Mouse (Mus musculus): Measurements from ENCODE around the gene Ulk4. TPM values are rescaled to one million over a fixed set of nuclear protein-coding genes. Genes with fewer than 3 reads are reported as not detected.
"Not testable (repeated sequence)": the region's sequence is repeated elsewhere in the genome, so short reads cannot be mapped to it uniquely, and the experiment has no call there.

The Ulk4 gene
- polyA plus RNA-seq, 1 experiment from 2014 or later = 75.1 TPM

- DNase-seq (ENCODE audit: low spot score) (no peak), ATAC-seq (replicated peaks; ENCODE audit: low FRiP score) (no peak)
- Histone ChIP-seq H3K4me1 (replicated peaks; ENCODE audit: control insufficient read depth, insufficient read depth, low read length) (no peaks in the 10 kb centered on the region), H3K27ac (ENCODE audit: low read depth, low read length) (no peak overlapping the region), H3K36me3 (ENCODE audit: control insufficient read depth, insufficient read depth, low read length) (no peaks in the 10 kb centered on the region), H3K4me3 (ENCODE audit: low read depth, low read length) (no peak overlapping the region), H3K27me3 (replicated peaks; ENCODE audit: control insufficient read depth, insufficient read depth, low read length) (no peaks in the 10 kb centered on the region), H3K4me2 (no peak overlapping the region), H3K9me3 (ENCODE audit: control insufficient read depth, low read length) (0 out of 2 replicates have a peak, but pooled peaks cover 2% of the 10 kb centered on the region), H3K9ac (ENCODE audit: low read depth, low read length) (no peak overlapping the region)
- WGBS = 93% methylated on average over 1 of the region's 1 CpGs
These were observed 73.3 kb downstream of the Ulk4 start for GRCm38 (mm10) chr9:121203686-121204085.

GRCm38 (mm10) chr9:121199146-121199685 lies 77.8 kb downstream of the Ulk4 start:
- H3K9ac ChIP-seq (ENCODE audit: low read depth, low read length); H3K27me3 ChIP-seq (replicated peaks; ENCODE audit: control insufficient read depth, insufficient read depth, low read length); H3K4me3 ChIP-seq (ENCODE audit: low read depth, low read length); DNase-seq (ENCODE audit: low spot score); H3K27ac ChIP-seq (ENCODE audit: low read depth, low read length); H3K4me2 ChIP-seq; H3K9me3 ChIP-seq (ENCODE audit: control insufficient read depth, low read length); ATAC-seq (replicated peaks; ENCODE audit: low FRiP score); H3K4me1 ChIP-seq (replicated peaks; ENCODE audit: control insufficient read depth, insufficient read depth, low read length); H3K36me3 ChIP-seq (ENCODE audit: control insufficient read depth, insufficient read depth, low read length): not testable (repeated sequence)
- WGBS = 80% methylated on average over 5 of the region's 5 CpGs

GRCm38 (mm10) chr9:121196473-121196872 lies 80.5 kb downstream of the Ulk4 start:
- Histone ChIP-seq H3K4me2 (no peak overlapping the region), H3K9ac (ENCODE audit: low read depth, low read length) (no peak overlapping the region), H3K27ac (ENCODE audit: low read depth, low read length) (no peak overlapping the region), H3K9me3 (ENCODE audit: control insufficient read depth, low read length) (peaks cover 15% of the 10 kb centered on the region), H3K4me3 (ENCODE audit: low read depth, low read length) (no peak overlapping the region), H3K36me3 (ENCODE audit: control insufficient read depth, insufficient read depth, low read length) (no peaks in the 10 kb centered on the region; the same call in 1 of the 2 replicates), H3K27me3 (replicated peaks; ENCODE audit: control insufficient read depth, insufficient read depth, low read length) (no peaks in the 10 kb centered on the region), H3K4me1 (replicated peaks; ENCODE audit: control insufficient read depth, insufficient read depth, low read length) (no peaks in the 10 kb centered on the region)
- WGBS = 80% methylated on average over 9 of the region's 9 CpGs
- no peak for ATAC-seq (replicated peaks; ENCODE audit: low FRiP score)
- DNase-seq (ENCODE audit: low spot score) = no peak

GRCm38 (mm10) chr9:121195106-121195505 lies 81.9 kb downstream of the Ulk4 start:
- peaks cover 15% of the 10 kb centered on the region for H3K9me3 ChIP-seq (ENCODE audit: control insufficient read depth, low read length)
- WGBS = 96% methylated on average over 4 of the region's 4 CpGs
- no peak overlapping the region for H3K9ac ChIP-seq (ENCODE audit: low read depth, low read length)

DNA sequence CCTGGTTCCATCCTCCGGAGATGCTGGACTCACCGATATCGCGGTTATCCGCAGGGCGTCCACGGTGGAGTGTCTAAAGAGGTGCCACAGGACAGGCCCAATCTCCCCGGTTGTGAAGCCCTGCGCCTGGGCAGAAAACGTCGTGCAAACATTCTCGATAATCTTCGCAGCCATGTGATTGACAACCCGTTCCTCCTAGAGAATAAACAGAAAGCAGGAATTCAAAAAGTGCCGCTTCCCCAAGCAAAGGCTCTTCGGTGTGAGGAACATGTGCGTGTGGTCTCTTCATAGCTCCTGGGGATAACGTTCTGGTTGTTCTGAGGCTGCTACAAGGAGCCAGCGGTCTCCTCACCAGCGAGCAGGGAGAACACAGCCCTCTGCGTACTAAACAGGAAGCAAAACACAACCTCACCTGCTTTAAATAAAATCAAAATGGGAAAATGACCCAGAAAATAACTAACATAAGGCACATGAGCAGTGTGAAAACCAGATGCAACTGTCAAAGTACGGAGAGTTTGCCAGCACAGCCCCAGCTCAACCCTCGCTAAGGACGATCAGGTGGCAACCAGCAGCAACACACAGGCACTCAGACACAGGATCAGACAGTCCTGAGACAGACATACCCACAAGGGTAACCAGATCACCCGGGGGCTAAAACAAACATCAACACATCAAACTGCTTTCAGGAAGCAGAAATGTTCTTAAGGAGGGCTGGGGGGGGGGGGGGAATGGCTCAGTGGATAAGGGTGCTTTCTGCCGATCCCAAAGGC lies 84.2 kb downstream of the Ulk4 start:
- Histone ChIP-seq H3K9ac (ENCODE audit: low read depth, low read length) (no peak overlapping the region), H3K4me3 (ENCODE audit: low read depth, low read length) (no peak overlapping the region), H3K36me3 (ENCODE audit: control insufficient read depth, insufficient read depth, low read length) (no peaks in the 10 kb centered on the region; the same call in 1 of the 2 replicates), H3K27me3 (replicated peaks; ENCODE audit: control insufficient read depth, insufficient read depth, low read length) (no peaks in the 10 kb centered on the region), H3K27ac (ENCODE audit: low read depth, low read length) (no peak overlapping the region), H3K9me3 (ENCODE audit: control insufficient read depth, low read length) (peaks cover 12% of the 10 kb centered on the region), H3K4me1 (replicated peaks; ENCODE audit: control insufficient read depth, insufficient read depth, low read length) (no peaks in the 10 kb centered on the region), H3K4me2 (no peak overlapping the region)
- ATAC-seq (replicated peaks; ENCODE audit: low FRiP score) = no peak
- WGBS = 90% methylated on average over 26 of the region's 26 CpGs
- no peak for DNase-seq (ENCODE audit: low spot score)

More at GRCm38 (mm10) chr9:121195106-121195505, 81.9 kb downstream of the Ulk4 start:
- Histone ChIP-seq H3K4me3 (ENCODE audit: low read depth, low read length) (no peak overlapping the region), H3K4me2 (no peak overlapping the region), H3K4me1 (replicated peaks; ENCODE audit: control insufficient read depth, insufficient read depth, low read length) (no peaks in the 10 kb centered on the region), H3K27ac (ENCODE audit: low read depth, low read length) (no peak overlapping the region), H3K36me3 (ENCODE audit: control insufficient read depth, insufficient read depth, low read length) (no peaks in the 10 kb centered on the region; the same call in 1 of the 2 replicates), H3K27me3 (replicated peaks; ENCODE audit: control insufficient read depth, insufficient read depth, low read length) (no peaks in the 10 kb centered on the region)
- ATAC-seq (replicated peaks; ENCODE audit: low FRiP score) (no peak), DNase-seq (ENCODE audit: low spot score) (no peak)

- no peak overlapping the region for H3K4me3 ChIP-seq (ENCODE audit: low read depth, low read length)
- H3K9me3 ChIP-seq (ENCODE audit: control insufficient read depth, low read length) = no peaks in the 10 kb centered on the region
- H3K27me3 ChIP-seq (replicated peaks; ENCODE audit: control insufficient read depth, insufficient read depth, low read length) = no peaks in the 10 kb centered on the region
- WGBS = 82% methylated on average over 8 of the region's 8 CpGs
- H3K36me3 ChIP-seq (ENCODE audit: control insufficient read depth, insufficient read depth, low read length) = no peaks in the 10 kb centered on the region
- H3K4me1 ChIP-seq (replicated peaks; ENCODE audit: control insufficient read depth, insufficient read depth, low read length) = no peaks in the 10 kb centered on the region
- no peak overlapping the region for H3K27ac ChIP-seq (ENCODE audit: low read depth, low read length)
- DNase-seq (ENCODE audit: low spot score) (no peak), ATAC-seq (replicated peaks; ENCODE audit: low FRiP score) (no peak)
- no peak overlapping the region for H3K9ac ChIP-seq (ENCODE audit: low read depth, low read length)
- no peak overlapping the region for H3K4me2 ChIP-seq
These were observed 89.2 kb downstream of the Ulk4 start for GRCm38 (mm10) chr9:121187811-121188210.

DNA sequence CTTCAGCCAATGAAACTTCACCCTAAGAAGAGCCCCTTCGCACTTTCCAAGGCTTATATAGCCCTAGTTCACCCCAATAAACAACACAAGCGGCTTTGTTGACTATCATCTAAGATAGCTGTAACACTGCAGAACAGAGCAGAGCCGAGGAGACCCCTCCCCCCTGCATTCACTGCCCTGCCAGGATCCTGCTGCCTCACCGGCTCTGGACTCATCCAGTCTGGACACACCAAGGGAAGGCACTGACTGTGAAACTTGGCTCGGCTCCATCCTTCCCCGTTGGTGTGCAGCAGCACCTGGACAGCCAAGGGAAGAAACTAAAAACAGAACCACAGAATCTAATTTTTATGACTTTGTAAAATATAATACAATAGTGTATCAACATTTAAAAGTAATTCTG lies 91.2 kb downstream of the Ulk4 start:
- H3K4me1 ChIP-seq (replicated peaks; ENCODE audit: control insufficient read depth, insufficient read depth, low read length) = no peaks in the 10 kb centered on the region
- no peaks in the 10 kb centered on the region for H3K27me3 ChIP-seq (replicated peaks; ENCODE audit: control insufficient read depth, insufficient read depth, low read length)
- H3K4me2 ChIP-seq = no peak overlapping the region
- no peak overlapping the region for H3K27ac ChIP-seq (ENCODE audit: low read depth, low read length)
- no peak overlapping the region for H3K4me3 ChIP-seq (ENCODE audit: low read depth, low read length)
- no peak overlapping the region for H3K9ac ChIP-seq (ENCODE audit: low read depth, low read length)
- no peaks in the 10 kb centered on the region for H3K36me3 ChIP-seq (ENCODE audit: control insufficient read depth, insufficient read depth, low read length)
- DNase-seq (ENCODE audit: low spot score) = no peak
- H3K9me3 ChIP-seq (ENCODE audit: control insufficient read depth, low read length) = no peaks in the 10 kb centered on the region
- 55% methylated on average over 6 of the region's 6 CpGs for WGBS
- no peak for ATAC-seq (replicated peaks; ENCODE audit: low FRiP score)

DNA sequence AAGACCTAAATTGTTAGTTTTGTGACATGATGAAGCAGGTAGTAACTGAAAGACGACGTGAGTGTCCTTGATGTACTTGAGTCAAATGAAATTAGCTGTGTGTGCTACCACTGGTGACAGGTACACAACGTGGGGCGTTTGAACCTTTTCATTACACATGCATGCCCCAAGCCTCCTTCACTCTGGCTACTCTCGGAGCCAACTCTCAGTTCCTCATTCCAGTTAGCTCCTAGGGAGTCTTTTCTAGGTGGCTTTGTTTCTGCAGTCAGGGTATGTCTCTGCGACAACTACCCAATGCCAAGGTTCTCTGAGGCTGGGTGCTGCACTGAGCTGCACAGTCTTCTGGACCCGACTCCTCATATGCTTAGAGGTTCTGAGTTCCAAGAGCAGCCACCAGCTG lies 100.6 kb downstream of the Ulk4 start:
- H3K4me1 ChIP-seq (replicated peaks; ENCODE audit: control insufficient read depth, insufficient read depth, low read length) = no peaks in the 10 kb centered on the region
- 86% methylated on average over 7 of the region's 7 CpGs for WGBS
- H3K4me3 ChIP-seq (ENCODE audit: low read depth, low read length) = no peak overlapping the region
- no peak overlapping the region for H3K4me2 ChIP-seq
- H3K36me3 ChIP-seq (ENCODE audit: control insufficient read depth, insufficient read depth, low read length) = no peaks in the 10 kb centered on the region
- H3K27ac ChIP-seq (ENCODE audit: low read depth, low read length) = no peak overlapping the region
- ATAC-seq (replicated peaks; ENCODE audit: low FRiP score) (no peak), DNase-seq (ENCODE audit: low spot score) (no peak)
- no peaks in the 10 kb centered on the region for H3K27me3 ChIP-seq (replicated peaks; ENCODE audit: control insufficient read depth, insufficient read depth, low read length)
- H3K9ac ChIP-seq (ENCODE audit: low read depth, low read length) = no peak overlapping the region
- H3K9me3 ChIP-seq (ENCODE audit: control insufficient read depth, low read length) = no peaks in the 10 kb centered on the region

DNA sequence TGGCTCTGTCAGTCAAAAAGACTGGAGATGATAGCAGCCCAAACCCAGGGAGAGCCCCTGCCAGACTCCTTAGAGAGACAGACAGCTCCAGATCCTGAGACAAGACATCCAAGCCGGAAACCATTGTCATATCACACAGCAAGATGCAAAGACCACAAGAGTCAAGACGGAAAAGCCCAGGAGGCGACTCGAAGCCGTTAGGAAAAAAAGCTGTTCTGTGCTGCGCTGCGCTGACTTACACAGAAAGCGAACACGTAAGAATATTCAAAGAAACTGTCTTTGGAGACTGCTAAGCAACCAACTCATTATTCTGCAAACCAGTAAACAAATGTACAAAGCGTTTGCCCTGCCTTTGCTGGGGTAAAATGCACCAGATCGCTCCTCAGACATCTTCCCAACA lies 101.8 kb downstream of the Ulk4 start:
- Histone ChIP-seq H3K9ac (ENCODE audit: low read depth, low read length) (no peak overlapping the region), H3K9me3 (ENCODE audit: control insufficient read depth, low read length) (no peaks in the 10 kb centered on the region), H3K4me1 (replicated peaks; ENCODE audit: control insufficient read depth, insufficient read depth, low read length) (no peaks in the 10 kb centered on the region), H3K27me3 (replicated peaks; ENCODE audit: control insufficient read depth, insufficient read depth, low read length) (no peaks in the 10 kb centered on the region), H3K36me3 (ENCODE audit: control insufficient read depth, insufficient read depth, low read length) (no peaks in the 10 kb centered on the region), H3K27ac (ENCODE audit: low read depth, low read length) (no peak overlapping the region), H3K4me2 (no peak overlapping the region), H3K4me3 (ENCODE audit: low read depth, low read length) (no peak overlapping the region)
- WGBS = 86% methylated on average over 11 of the region's 11 CpGs
- DNase-seq (ENCODE audit: low spot score) = no peak
- ATAC-seq (replicated peaks; ENCODE audit: low FRiP score) = no peak

Measured in liver, embryonic 11.5 days (tissue).